ENCODE assay signal across 29 mouse cellular contexts in the genomic region with DNA sequence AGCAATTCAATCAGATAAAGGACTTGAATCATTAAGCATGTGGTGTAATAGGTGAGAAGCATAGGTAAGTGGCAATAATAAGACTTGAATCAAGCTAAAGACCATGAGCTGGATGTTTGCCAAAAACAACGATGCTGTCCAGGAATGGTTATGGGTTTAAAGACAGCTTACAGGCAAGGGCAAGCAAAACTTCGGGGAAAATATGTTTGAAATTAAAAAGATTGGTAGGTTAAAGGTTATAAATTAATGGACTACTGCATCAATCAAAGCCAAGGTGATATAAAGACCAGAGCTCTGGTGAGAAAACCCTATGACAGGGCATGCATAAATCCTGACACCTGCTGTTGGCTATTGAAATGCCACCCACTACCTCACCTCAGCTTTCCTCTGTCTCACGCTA.
DNase-seq lines count a peak whose midpoint lies in the region; ATAC-seq and TF ChIP-seq lines count a peak whose summit lies in the region.
"Had no signal": no experiment of that assay in that cellular context is flagged by ENCODE, and none has a peak within 500 bp of the region (broad histone marks: within the 10 kb centered on the region; RNA-seq: fewer than 3 reads in every experiment).

No protein-coding gene starts in this region.

- no peaks in the 10 kb centered on the region for H3K9me3 ChIP-seq in forebrain, embryonic 14.5 days (replicated peaks; ENCODE audit: control insufficient read depth, low read length)
- no peaks in the 10 kb centered on the region for H3K9me3 ChIP-seq in forebrain, embryonic 13.5 days (replicated peaks)
- no peaks in the 10 kb centered on the region for H3K9me3 ChIP-seq in hindbrain, postnatal 0 days (ENCODE audit: low read length)
- no peaks in the 10 kb centered on the region for H3K9me3 ChIP-seq in hindbrain, embryonic 16.5 days (ENCODE audit: control insufficient read depth, low read length)
- no peaks in the 10 kb centered on the region for H3K9me3 ChIP-seq in midbrain, postnatal 0 days (ENCODE audit: low read length)
- no peaks in the 10 kb centered on the region for H3K9me3 ChIP-seq in midbrain, embryonic 16.5 days (replicated peaks; ENCODE audit: control insufficient read depth, low read length, poor library complexity, severe bottlenecking)
- H3K9me3 ChIP-seq in stomach, postnatal 0 days (ENCODE audit: control insufficient read depth, low read length), result no peaks in the 10 kb centered on the region
- H3K9me3 ChIP-seq: forebrain, embryonic 12.5 days; G1E; limb, embryonic 10.5 days; limb, embryonic 15.5 days; liver, embryonic 13.5 days; midbrain, embryonic 10.5 days; stomach, embryonic 15.5 days had no signal

- TF ChIP-seq EP300 in stomach, postnatal 0 days (optimal IDR thresholded peaks at IDR 0.05), result no peak

- H3K27ac ChIP-seq in forebrain, embryonic 14.5 days (ENCODE audit: low read depth, low read length), result no peak overlapping the region
- H3K27ac ChIP-seq in forebrain, embryonic 13.5 days, result no peak overlapping the region
- H3K27ac ChIP-seq in hindbrain, postnatal 0 days, result no peak overlapping the region
- no peak overlapping the region for H3K27ac ChIP-seq in hindbrain, embryonic 16.5 days (ENCODE audit: low read depth, low read length)
- H3K27ac ChIP-seq in midbrain, postnatal 0 days (ENCODE audit: low read depth, low read length), result no peak overlapping the region
- no peak overlapping the region for H3K27ac ChIP-seq in midbrain, embryonic 16.5 days (ENCODE audit: low read length)
- no peak overlapping the region for H3K27ac ChIP-seq in stomach, postnatal 0 days (replicated peaks)
- H3K27ac ChIP-seq: forebrain, embryonic 12.5 days; gastrocnemius, adult 2 months; hindbrain, embryonic 14.5 days; limb, embryonic 10.5 days; limb, embryonic 15.5 days; liver, embryonic 13.5 days; midbrain, embryonic 10.5 days; stomach, embryonic 15.5 days had no signal

- H3K4me1 ChIP-seq in forebrain, embryonic 14.5 days (ENCODE audit: control insufficient read depth, insufficient read depth, low read length), result no peaks in the 10 kb centered on the region
- H3K4me1 ChIP-seq in forebrain, embryonic 13.5 days, result no peaks in the 10 kb centered on the region
- H3K4me1 ChIP-seq in hindbrain, postnatal 0 days (ENCODE audit: insufficient read depth, low read length), result no peaks in the 10 kb centered on the region
- no peaks in the 10 kb centered on the region for H3K4me1 ChIP-seq in hindbrain, embryonic 16.5 days (ENCODE audit: control insufficient read depth, insufficient read depth, low read depth, low read length)
- H3K4me1 ChIP-seq in midbrain, postnatal 0 days (ENCODE audit: insufficient read depth, low read length), result no peaks in the 10 kb centered on the region
- no peaks in the 10 kb centered on the region for H3K4me1 ChIP-seq in midbrain, embryonic 16.5 days (ENCODE audit: control insufficient read depth, insufficient read depth, low read length)
- no peaks in the 10 kb centered on the region for H3K4me1 ChIP-seq in stomach, postnatal 0 days (replicated peaks; ENCODE audit: control insufficient read depth, insufficient read depth)
- H3K4me1 ChIP-seq: forebrain, embryonic 12.5 days; limb, embryonic 10.5 days; limb, embryonic 15.5 days; liver, embryonic 13.5 days; midbrain, embryonic 10.5 days; stomach, embryonic 15.5 days had no signal

- 59% methylated on average over 3 of the region's 3 CpGs for WGBS in forebrain, embryonic 14.5 days
- 76% methylated on average over 3 of the region's 3 CpGs for WGBS in forebrain, embryonic 13.5 days
- WGBS in hindbrain, postnatal 0 days, result 58% methylated on average over 3 of the region's 3 CpGs
- WGBS in hindbrain, embryonic 16.5 days, result 69% methylated on average over 3 of the region's 3 CpGs
- 65% methylated on average over 3 of the region's 3 CpGs for WGBS in midbrain, postnatal 0 days
- 64% methylated on average over 3 of the region's 3 CpGs for WGBS in midbrain, embryonic 16.5 days
- WGBS in stomach, postnatal 0 days, result 41% methylated on average over 3 of the region's 3 CpGs

- H3K36me3 ChIP-seq in forebrain, embryonic 14.5 days (ENCODE audit: control insufficient read depth, insufficient read depth, low read length), result no peaks in the 10 kb centered on the region
- H3K36me3 ChIP-seq in forebrain, embryonic 13.5 days (ENCODE audit: poor library complexity, severe bottlenecking), result no peaks in the 10 kb centered on the region
- H3K36me3 ChIP-seq in hindbrain, postnatal 0 days (ENCODE audit: insufficient read depth, low read length), result no peaks in the 10 kb centered on the region
- H3K36me3 ChIP-seq in hindbrain, embryonic 16.5 days (ENCODE audit: control insufficient read depth, insufficient read depth, low read length), result no peaks in the 10 kb centered on the region
- no peaks in the 10 kb centered on the region for H3K36me3 ChIP-seq in midbrain, postnatal 0 days (ENCODE audit: insufficient read depth, low read length)
- H3K36me3 ChIP-seq in midbrain, embryonic 16.5 days (ENCODE audit: control insufficient read depth, insufficient read depth, low read length), result no peaks in the 10 kb centered on the region
- no peaks in the 10 kb centered on the region for H3K36me3 ChIP-seq in stomach, postnatal 0 days (ENCODE audit: control insufficient read depth, insufficient read depth, low read length)
- H3K36me3 ChIP-seq: forebrain, embryonic 12.5 days; G1E; limb, embryonic 10.5 days; limb, embryonic 15.5 days; liver, embryonic 13.5 days; midbrain, embryonic 10.5 days; stomach, embryonic 15.5 days had no signal

- ATAC-seq in forebrain, embryonic 14.5 days, result peak; percentile 18; the same call in 1 of the 2 replicates
- ATAC-seq in forebrain, embryonic 13.5 days, result no peak
- ATAC-seq in hindbrain, postnatal 0 days, result no peak
- ATAC-seq in hindbrain, embryonic 16.5 days, result no peak
- ATAC-seq in midbrain, postnatal 0 days (ENCODE audit: low FRiP score), result no peak
- no peak for ATAC-seq in midbrain, embryonic 16.5 days
- ATAC-seq in stomach, postnatal 0 days (ENCODE audit: low FRiP score, low TSS enrichment), result no peak
- no peak for ATAC-seq in CD4-positive, CD25-positive, alpha-beta regulatory T cell, adult 4 months

- no peak overlapping the region for H3K4me3 ChIP-seq in forebrain, embryonic 14.5 days (ENCODE audit: low read depth, low read length)
- no peak overlapping the region for H3K4me3 ChIP-seq in forebrain, embryonic 13.5 days
- no peak overlapping the region for H3K4me3 ChIP-seq in hindbrain, postnatal 0 days (ENCODE audit: low read length)
- no peak overlapping the region for H3K4me3 ChIP-seq in hindbrain, embryonic 16.5 days (ENCODE audit: low read length)
- no peak overlapping the region for H3K4me3 ChIP-seq in midbrain, postnatal 0 days (ENCODE audit: low read depth, low read length)
- H3K4me3 ChIP-seq in midbrain, embryonic 16.5 days (ENCODE audit: low read depth, low read length), result no peak overlapping the region
- no peak overlapping the region for H3K4me3 ChIP-seq in stomach, postnatal 0 days (ENCODE audit: low read depth, low read length)
- H3K4me3 ChIP-seq: erythroblast, embryonic 14.5 days; forebrain, embryonic 12.5 days; gastrocnemius, adult 2 months; limb, embryonic 10.5 days; limb, embryonic 15.5 days; liver, embryonic 13.5 days; midbrain, embryonic 10.5 days; stomach, embryonic 15.5 days had no signal

- no peak overlapping the region for H3K9ac ChIP-seq in forebrain, embryonic 14.5 days (ENCODE audit: low read length)
- no peak overlapping the region for H3K9ac ChIP-seq in forebrain, embryonic 13.5 days
- H3K9ac ChIP-seq in hindbrain, postnatal 0 days (replicated peaks; ENCODE audit: low read length), result no peak overlapping the region
- H3K9ac ChIP-seq in hindbrain, embryonic 16.5 days (ENCODE audit: low read depth, low read length), result no peak overlapping the region
- H3K9ac ChIP-seq in midbrain, postnatal 0 days (replicated peaks; ENCODE audit: low read length, poor library complexity, severe bottlenecking), result no peak overlapping the region
- no peak overlapping the region for H3K9ac ChIP-seq in midbrain, embryonic 16.5 days (ENCODE audit: low read depth, low read length)
- H3K9ac ChIP-seq in stomach, postnatal 0 days (ENCODE audit: low read length), result no peak overlapping the region
- H3K9ac ChIP-seq: forebrain, embryonic 12.5 days; hindbrain, embryonic 14.5 days; limb, embryonic 15.5 days; liver, embryonic 13.5 days; stomach, embryonic 15.5 days had no signal

- peak; percentile 45 for TF ChIP-seq CTCF in hindbrain, postnatal 0 days (IDR thresholded peaks at IDR 0.05; ENCODE audit: low read depth)
- TF ChIP-seq CTCF in midbrain, postnatal 0 days (IDR thresholded peaks at IDR 0.05), result peak; percentile 32; the same call in 1 of the 2 replicates
- peak; percentile 27 for TF ChIP-seq CTCF in stomach, postnatal 0 days (IDR thresholded peaks at IDR 0.05; ENCODE audit: low read depth)

- H3K27me3 ChIP-seq in forebrain, embryonic 14.5 days (replicated peaks; ENCODE audit: control insufficient read depth, insufficient read depth, low read length), result no peaks in the 10 kb centered on the region
- H3K27me3 ChIP-seq in forebrain, embryonic 13.5 days, result no peaks in the 10 kb centered on the region
- H3K27me3 ChIP-seq in hindbrain, postnatal 0 days (ENCODE audit: insufficient read depth, low read length), result no peaks in the 10 kb centered on the region
- no peaks in the 10 kb centered on the region for H3K27me3 ChIP-seq in hindbrain, embryonic 16.5 days (replicated peaks; ENCODE audit: control insufficient read depth, insufficient read depth, low read length)
- H3K27me3 ChIP-seq in midbrain, postnatal 0 days (ENCODE audit: insufficient read depth, low read length), result no peaks in the 10 kb centered on the region
- H3K27me3 ChIP-seq in midbrain, embryonic 16.5 days (ENCODE audit: control insufficient read depth, insufficient read depth, low read depth, low read length), result no peaks in the 10 kb centered on the region
- no peaks in the 10 kb centered on the region for H3K27me3 ChIP-seq in stomach, postnatal 0 days (ENCODE audit: control insufficient read depth, insufficient read depth, low read length)
- H3K27me3 ChIP-seq: CH12.LX; forebrain, embryonic 12.5 days; limb, embryonic 15.5 days; liver, embryonic 13.5 days; stomach, embryonic 15.5 days had no signal

- no peak overlapping the region for H3K4me2 ChIP-seq in forebrain, embryonic 14.5 days (ENCODE audit: low read length)
- no peak overlapping the region for H3K4me2 ChIP-seq in forebrain, embryonic 13.5 days
- no peak overlapping the region for H3K4me2 ChIP-seq in hindbrain, postnatal 0 days (ENCODE audit: low read depth, low read length)
- no peak overlapping the region for H3K4me2 ChIP-seq in hindbrain, embryonic 16.5 days (ENCODE audit: low read length)
- H3K4me2 ChIP-seq in midbrain, postnatal 0 days (ENCODE audit: low read depth, low read length, poor library complexity, severe bottlenecking), result no peak overlapping the region
- H3K4me2 ChIP-seq in midbrain, embryonic 16.5 days (ENCODE audit: low read length), result no peak overlapping the region
- no peak overlapping the region for H3K4me2 ChIP-seq in stomach, postnatal 0 days (replicated peaks; ENCODE audit: low read depth)
- H3K4me2 ChIP-seq: forebrain, embryonic 12.5 days; heart, embryonic 11.5 days; hindbrain, embryonic 14.5 days; limb, embryonic 15.5 days; liver, embryonic 13.5 days; stomach, embryonic 15.5 days had no signal

- peak; percentile 17 for DNase-seq in forebrain, embryonic 14.5 days (ENCODE audit: low spot score)
- DNase-seq in hindbrain, postnatal 0 days (ENCODE audit: low spot score), result peak; percentile 31
- DNase-seq in midbrain, postnatal 0 days (ENCODE audit: low spot score), result no peak
- DNase-seq in stomach, postnatal 0 days (ENCODE audit: low spot score), result no peak
- DNase-seq: adrenal gland, adult 8-10 months; B cell, adult 2 months; cerebellum, adult 11 months; gastrocnemius, adult 2 months; kidney, adult 9 months; kidney, postnatal 14 days; layer of hippocampus, adult 9-11 months; liver, embryonic 13.5 days; lung, adult 18-20 months; lung, postnatal 10 days; thymus, postnatal 14 days had no signal

Comparison
In these comparisons a context has a peak if more than half of its experiments do, and no peak if none do; other contexts are left out.
1. DNase-seq: peak in forebrain, embryonic 14.5 days (single experiment) and hindbrain, postnatal 0 days (single experiment); none in midbrain, postnatal 0 days (single experiment) and stomach, postnatal 0 days (single experiment).
2. Peak in every context shown above with its lines, with median percentiles within 50 percentile points of each other: CTCF ChIP-seq.